Mouse (Mus musculus) R1 (cell line): ENCODE data around the gene Smndc1.

Source experiments
- DNase-seq: peaks from one replicate; pipeline ENCODE4 v3.0.0-alpha.2; 2018; ENCODE audit warnings: low read depth, low spot score

Smndc1 gene

DNA sequence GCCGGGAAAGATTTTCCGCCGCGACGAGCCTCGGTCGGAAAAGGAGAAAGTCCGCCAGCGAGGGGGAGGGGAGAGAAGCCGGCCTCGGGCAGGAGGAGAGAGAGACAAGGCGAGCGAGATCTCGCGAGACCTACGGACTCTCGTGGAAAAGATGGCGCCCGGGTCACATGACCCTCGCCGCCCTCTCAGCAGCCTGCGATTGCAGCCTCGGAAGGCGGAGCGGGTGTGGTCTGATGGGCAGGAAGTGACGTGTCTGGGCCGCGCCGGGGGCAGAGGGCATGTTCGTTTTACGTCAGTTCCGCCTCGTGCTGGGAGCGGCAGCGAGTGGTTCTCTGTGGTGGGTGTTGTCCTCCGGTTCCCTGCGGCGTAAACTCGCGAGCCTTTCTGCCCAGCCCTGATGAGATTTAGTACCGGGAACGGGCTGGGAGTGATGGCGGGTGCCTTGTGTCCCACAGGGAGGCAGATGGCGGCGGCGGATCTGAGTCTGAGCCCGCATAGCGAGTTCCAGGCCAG lies at the start of gene Smndc1:
Gene Smndc1 (minus strand): TSS at position 84 of the 513 bp plus-strand sequence.
- DNase-seq = peak; percentile 100

DNA sequence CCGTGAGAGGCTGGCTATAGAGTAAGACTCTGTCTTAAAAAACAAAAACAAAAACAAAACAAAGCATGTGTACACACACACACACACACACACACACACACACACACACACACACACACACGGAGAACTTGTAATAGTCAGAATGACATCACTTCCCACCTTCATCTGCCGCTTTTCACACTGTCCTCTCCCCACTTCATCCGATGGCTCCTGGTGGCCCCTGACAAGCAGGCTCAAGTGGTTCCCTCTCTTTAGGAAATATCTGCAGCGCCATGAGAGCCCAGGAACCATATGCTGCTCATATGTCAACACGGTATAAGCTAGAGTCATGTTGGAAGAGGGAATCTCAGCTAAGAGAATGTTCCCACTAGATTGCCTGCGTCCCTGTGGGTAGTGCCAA lies 49.0 kb upstream of the Smndc1 start:
- no peak for DNase-seq

DNA sequence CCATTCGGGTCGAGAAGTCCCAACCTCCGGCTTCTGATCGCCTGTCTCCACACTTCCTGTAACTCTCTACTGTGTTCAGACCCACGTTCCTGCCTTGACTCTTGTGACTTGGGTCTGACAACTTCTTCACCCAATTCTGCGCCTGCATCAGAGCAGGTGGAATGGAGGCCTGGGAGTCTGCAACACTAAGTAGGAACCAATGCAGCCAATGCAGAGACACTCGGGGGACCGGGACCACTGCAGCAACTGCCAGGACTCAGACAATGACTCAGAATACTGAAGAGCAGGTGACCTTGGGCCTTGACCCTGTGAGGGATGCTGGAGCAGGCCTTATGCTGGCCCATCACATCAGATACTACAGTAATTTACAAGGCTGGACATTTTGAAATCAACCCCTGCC lies 47.6 kb upstream of the Smndc1 start:
- DNase-seq = peak; percentile 54

DNA sequence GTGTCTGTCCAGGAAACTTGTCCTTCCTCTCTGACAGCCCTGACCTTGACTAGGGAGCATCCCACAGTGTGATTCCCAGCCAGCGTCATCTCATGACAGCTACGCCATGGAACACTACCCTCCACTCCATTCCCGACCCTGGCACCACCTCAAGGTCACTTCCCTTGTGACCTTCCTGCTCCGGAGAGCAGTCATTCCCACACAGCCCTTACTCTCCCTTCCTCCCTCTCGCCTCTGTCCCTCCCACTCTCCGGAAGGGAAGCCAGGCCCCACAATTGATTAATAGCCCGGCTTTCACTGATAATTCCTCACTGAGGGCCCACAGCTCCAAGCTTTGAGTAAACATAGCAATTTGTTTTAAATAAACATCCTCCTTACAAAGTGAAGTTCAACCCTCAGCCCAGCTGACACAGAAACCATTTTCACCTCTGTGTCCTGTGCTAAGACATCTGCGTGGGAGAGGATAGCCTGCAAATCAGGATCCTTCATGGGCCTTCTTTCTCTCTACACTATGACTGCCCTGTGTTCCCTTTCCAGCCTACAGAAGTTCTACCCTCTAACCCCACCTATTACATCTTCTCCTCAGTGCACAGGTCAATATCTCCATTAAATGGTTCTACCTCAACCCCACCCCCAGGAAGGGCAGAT lies 47.1 kb upstream of the Smndc1 start:
- peak; percentile 28 for DNase-seq

DNA sequence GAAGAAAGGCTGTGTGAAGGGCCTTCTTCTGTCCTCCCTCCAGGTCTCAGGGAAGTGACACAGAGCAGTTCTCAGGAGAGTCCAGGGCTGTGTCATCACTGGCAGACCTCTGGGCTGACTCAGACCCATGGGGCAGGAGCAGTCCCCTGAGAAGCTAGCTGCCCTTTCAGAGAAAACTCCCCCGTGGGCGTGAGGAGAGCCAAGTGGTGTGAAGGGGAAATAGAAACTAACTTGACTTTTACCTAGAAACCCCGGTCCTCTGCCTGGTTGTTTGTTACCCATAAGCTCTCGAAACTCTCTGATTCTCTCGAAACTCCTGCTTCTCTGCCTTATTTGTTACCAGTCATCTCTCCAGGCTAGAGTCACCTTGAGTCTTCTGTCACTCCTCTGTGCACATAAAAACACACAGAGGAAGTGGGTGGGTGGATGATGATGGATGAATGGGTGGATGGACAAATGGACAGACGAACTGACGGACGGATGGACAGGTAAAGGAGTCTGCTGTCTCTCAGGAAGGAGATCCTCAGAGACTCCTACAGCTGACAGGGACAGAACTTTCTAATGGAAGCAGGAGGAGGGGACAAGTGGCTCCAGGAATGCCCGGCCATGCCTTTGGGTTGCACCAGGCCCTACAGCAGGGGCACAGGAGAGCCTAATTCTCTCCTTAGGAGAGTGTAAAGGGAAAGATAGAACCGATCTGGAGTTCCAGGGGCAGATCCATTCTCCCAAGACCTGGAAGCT lies 43.7 kb upstream of the Smndc1 start:
- no peak for DNase-seq

DNA sequence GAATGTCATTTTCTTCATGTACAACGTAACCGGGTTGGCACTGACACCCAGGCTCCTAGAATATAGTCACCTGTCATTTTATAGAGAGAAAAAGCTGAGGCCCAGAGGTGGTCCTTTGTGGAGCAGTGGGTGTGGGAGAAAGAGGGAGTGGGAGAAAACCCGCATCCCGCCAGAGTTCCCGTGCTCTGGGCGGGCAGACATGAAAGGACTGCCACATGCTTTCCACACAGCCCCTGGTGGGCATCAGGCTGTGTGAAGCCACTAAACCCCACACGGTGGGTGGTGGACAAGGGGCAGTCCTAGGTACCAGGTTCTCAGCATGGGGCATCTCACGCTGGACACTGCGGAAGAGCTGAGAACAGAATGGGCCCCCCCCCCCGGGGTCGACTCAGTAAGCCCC lies 40.6 kb upstream of the Smndc1 start:
- DNase-seq = no peak

DNA sequence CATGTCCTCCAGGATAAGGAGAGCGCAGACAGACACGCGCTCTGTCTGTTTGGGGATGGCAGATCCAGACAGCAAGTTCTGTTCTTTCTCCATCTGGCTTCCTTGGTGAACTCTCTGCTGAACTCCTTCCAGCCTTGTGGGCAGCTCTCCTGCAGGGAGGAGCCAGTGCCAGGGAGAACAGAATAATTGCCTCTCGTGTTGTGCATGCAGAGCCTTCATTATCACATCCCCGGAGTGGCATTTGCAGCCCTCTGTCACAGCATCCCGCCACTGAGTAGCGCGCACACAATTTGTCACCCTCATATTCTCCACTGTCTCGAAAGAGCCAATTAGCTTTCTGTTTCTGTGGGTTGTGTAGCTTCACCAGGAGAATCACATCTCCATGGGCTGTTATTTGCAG lies 40.0 kb upstream of the Smndc1 start:
- no peak for DNase-seq

DNA sequence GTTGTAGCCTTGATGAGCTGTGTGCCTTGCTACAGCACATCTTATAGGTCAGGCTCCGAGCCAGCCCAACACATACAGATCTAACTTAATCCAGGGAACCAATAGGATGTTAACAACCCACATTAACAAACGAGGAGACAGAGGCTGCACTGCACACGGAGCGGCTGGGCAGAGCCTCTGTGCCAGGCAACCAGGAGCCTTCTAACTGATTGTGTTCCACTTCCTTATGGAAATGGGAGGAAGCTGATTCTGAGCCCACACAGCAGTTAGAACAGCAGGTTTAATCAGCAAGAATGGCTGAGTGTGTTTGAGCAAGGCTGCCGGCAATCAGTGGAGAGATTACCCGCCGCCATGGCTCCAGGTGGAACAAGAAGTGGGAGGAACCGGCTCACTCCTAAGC lies 37.4 kb upstream of the Smndc1 start:
- no peak for DNase-seq

DNA sequence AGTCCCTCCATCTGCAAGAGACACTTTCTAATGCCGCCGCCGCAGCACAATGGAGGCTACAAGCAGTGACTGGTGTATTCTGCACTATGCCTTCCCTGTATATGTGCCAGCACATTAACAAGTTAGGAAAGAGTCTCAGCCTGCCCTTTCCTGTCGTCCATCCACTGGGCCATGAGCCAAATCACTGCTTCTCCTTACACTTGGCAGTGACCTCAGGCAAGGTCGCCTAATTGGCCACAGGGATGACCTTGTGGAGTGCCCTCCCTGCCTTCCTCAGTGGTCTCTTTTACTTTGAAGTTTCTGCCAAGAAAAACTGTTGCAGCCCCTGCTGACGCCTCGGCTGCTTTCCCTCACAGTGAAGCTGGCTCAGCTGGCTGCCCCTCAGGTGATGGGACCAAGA lies 37.0 kb upstream of the Smndc1 start:
- DNase-seq = no peak

DNA sequence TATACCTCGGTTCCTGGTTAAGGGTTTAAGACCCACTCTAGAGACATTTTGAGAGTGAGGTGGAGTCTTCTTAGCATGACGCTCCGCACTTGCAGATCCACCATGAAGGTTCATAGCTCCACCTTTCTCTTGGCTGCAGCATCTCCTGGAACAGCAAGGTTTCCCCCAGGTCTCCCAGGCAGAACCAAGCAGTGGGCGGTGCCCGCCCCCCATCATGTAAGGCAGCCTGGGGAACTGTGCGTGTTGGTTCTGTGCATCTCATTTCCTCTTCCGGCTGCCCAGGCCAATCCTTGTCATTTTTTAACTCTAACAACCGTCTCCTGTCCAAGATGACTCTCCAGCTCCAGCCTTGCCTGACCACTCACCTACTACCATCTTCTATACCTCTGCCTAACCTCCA lies 35.4 kb upstream of the Smndc1 start:
- DNase-seq = no peak

DNA sequence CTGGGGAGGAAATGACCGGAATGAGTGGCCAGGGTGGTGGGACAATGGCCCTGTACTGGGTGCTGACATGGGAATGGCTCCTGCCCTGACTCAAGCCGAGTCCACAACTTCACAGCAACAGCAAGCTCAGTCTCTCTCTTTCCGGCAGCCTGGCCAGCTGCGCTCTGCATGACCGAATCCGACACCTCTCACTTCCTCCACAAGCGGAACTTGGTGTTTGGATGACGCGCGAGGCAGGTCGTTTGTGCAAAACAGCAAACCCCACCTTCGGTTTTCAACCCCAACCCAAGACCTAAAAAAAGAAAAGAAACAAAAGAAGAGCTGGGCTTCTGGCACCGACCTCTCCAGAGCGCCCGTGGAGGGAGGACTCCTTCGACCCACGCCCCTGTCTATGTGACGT lies 34.3 kb upstream of the Smndc1 start:
- DNase-seq = peak; percentile 80

DNA sequence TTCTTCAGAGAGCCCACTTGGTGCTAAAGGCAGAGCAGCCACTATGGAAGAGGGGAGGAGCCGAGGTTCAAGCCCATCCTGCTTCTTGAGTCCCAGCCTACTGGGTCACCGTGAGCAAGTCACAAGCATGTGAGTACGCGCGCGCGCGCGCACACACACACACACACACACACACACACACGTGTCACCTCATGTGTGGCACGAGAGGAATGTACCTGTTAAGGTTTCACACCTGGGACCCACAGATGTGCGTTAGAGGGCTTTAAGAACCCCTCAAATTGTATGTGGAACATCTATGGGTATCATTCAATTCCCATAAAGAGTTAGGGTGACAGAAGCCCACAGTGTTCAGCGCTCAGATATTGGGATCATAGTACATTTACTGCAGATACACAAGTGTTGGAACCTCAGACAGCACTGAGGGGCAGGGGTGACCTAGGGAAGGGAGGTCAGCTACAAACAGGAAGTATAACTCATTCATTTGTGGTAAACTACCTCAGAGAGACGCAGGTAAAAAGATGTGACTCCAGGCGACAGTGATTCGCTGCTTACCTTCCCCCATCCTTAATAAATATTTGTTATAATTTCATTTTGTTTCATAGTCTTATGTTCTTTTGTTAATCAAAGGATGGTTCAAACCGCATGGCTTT lies 33.6 kb upstream of the Smndc1 start:
- peak; percentile 86 for DNase-seq

DNA sequence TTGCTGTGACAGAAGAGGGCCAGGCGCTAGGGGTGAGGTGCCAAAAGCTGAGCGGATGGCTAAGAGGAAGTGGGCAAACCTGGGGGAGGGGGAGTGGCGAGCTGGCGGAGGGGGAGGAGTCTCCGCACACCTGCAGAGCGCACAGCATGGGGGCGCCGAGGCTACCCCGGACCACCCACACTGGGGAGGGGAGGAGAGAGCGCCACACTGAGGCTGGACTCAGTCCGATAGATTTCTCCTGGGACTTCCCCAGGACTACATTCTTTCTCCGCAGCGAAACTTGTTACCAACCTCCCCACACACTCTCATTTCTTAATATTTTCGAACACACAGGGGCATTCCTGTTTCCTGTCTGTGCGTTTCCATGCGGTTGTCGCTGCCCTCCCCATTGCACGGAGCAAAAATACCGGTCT lies 33.0 kb upstream of the Smndc1 start:
- peak; percentile 79 for DNase-seq

DNA sequence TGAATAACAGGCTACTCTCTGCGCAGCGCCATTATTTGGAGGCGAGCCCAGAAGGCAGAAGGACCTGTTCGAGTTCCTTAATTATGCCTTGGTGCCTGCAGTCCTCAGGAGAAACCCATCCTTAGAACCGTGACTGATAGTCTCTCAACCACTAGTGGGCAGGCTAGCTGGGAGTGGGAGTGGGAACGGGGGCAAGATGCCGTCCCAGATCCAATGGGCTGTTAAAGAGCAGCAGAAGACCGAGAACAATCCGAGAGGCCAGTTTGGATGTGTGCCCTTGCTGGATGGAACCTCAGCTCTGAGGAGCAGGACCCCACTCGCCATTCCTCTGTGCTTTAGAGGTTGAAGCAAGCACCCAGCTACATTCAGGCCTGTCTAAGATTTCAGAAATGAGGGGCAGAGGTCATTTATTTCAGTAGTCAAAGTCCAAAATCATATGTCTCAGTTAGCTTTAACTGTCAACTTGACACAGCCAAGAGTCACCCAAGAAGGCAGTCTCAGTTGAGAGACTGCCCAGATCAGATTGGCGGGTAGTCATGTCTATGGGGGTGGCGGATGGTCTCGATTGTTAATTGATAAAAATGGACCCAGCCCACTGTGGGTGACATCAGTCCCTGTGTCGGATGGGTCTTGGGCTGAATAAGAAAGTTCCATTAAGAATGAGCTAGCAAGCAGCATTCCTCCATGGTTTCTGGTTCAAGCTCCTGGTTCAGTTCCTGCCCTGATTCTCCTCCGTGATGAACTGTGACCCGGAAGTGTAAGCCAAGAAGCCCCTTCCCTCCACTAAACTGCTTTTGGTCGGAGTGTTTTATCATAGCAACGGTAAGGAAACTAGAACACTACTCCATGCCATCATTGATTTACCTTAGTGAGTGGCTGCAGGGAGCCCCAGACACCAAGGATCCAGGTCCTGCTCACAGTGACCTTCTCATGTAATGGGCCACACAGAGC lies 32.3 kb upstream of the Smndc1 start:
- peak; percentile 81 for DNase-seq

DNA sequence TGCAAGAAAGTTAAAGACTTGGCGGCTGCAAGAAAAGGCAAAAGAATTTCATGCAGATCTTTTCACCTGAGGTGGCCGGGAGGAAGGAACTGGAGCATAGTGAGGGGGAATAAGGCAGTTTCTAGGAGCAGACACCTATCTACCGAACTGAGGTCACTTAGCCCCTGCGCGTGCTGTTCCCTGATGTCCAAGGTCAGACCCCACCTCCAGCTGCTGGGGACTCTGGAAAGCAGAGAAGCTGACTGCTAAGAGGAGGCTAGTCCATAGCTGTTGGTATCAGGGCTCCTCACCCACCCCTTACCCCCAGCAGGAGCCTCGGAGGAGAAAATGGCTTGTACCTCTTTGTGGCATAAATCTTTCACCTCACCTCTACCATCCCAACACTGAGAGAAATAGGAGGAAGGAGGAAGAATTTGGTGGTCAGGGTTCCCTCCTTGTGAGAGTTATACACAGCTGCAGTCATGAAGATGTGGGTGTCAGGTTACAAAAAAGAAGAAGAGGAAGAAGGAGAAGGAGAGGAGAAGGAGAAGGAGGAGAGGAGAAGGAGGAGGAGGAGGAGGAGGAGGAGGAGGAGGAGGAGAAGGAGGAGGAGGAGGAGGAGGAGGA lies 31.3 kb upstream of the Smndc1 start:
- DNase-seq = no peak

DNA sequence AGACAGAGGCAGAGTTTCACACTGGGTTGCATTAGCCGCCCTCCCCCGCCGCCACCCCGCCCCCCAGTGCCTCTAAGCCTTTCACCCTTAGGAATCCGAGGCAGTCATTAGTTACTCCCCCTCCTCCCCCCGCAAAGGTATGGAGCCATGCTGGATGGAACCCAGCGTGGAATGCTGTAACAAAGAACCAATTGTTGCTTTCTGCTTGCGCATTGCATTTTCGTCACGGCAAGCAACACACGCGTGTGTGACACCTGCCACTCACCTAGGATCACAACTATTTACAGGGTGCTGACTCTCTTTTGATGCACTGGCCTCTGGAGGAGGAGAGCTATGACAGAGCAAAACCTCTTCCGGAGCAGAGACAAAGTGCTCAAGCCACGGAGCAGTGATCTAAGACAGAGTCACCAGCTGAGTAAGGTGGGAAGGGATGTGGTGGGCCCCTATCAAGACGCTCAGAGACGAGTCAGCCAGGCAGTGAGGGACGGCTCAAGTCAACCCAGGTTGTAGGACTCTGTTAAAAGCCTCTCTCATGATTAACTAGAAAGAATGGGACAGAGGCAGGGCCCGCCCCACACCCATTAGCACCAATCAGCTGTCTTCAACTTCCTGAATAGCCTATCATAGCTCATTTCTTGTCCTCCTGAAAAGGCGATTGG lies 30.7 kb upstream of the Smndc1 start:
- DNase-seq = peak; percentile 99

DNA sequence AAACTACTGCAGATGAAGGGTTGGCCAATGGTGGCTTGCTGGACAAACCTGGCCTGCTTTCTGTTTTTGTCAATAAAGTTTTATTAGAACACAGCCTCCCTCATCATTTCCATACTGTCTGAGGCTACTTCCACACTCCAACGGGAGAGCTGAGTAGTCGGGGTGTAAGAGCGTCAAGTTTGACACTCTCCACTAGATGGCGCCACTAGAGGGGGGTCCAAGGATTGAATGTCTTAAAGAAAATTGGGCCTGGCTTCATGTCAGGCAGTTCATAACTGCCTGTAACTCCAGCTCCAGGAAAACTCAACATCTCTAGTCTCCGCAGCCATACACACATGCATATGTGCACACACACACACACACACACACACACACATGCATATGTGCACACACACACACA lies 29.5 kb upstream of the Smndc1 start:
- peak; percentile 96 for DNase-seq

DNA sequence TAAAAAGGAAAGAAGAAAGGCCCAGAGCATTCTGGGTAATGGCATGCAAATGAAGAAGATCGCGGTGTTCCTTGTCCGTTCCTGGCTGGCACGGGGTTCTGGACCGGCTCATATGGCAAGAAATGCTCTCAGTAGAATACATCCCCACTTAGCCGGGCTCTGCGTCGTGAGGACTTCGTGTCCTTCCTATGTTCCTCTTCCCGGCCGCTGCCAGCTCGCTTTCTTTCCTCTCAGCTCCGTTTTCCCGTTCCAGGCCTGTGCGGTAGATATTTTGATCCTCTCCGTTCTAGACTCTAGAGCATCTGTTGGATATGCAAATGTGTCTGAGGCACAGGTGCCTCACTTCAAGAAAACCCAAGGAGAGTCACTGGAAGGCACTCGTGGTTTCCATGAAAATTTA lies 24.8 kb upstream of the Smndc1 start:
- DNase-seq = no peak

DNA sequence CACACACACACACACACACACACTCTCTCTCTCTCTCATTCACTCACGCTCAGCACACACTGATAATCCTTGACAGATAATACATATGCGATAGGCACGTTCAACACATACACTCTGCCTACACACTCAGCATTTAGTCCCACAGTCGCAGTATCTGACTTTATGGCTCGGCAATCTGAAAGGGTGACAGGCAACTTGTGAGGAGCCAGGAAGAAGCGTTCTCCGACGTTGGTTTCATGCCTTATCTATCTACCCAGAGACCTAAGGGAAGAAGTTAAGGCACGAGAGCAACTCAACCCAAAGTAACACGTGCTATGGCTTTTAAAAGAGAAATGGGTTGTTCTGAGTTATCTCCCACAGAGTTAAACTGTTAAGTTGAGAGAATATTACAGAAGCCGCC lies 24.3 kb upstream of the Smndc1 start:
- DNase-seq = no peak

DNA sequence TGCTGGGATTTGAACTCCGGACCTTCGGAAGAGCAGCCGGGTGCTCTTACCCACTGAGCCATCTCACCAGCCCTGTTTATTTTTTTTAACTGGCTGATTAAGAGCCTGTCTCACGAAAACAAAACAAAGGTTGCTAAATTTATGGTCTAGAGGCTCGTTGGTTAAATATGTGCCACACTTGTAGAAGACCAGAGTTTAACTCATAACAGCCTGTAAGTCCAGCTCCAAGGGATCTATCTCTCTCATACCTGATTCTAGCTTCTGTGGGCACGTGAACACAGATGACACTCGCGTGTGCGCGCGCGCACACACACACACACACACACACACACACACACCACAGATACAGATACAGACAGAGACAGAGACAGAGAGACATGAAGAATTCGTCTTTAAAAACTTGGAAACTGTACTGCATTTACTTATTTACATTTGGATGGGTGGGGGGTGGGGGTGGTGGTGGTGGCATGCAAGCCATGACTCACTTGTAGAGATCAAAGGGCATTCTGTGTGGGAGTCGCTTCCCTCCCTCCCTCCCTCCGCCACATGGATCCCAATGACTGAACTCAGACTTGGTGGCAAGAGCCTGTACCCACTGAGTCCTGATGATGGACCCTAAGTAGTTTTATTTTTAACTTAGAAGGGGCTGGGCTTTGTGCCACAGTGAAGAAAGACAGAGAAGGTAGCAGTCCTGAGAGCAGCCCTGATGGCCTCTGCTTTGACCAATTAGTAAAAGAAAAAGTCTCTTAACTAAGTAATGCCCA lies 23.4 kb upstream of the Smndc1 start:
- DNase-seq = no peak
